Mouse (Mus musculus): ENCODE measurements around the gene Grm1.

- no peak for TF ChIP-seq CTCF (IDR thresholded peaks at IDR 0.05; ENCODE audit: low read depth, low read length)
- TF ChIP-seq POLR2A (IDR thresholded peaks at IDR 0.05; ENCODE audit: extremely low read depth, insufficient read depth, low read length): no peak
Measured at GRCm38 (mm10) chr10:10787906-10788416, 294.2 kb downstream of the Grm1 start.
